Mouse (Mus musculus) embryonic facial prominence, embryonic 12.5 days (tissue): Measurements from ENCODE around the gene Slc12a6. TPM values are rescaled to one million over a fixed set of nuclear protein-coding genes. Genes with fewer than 3 reads are reported as not detected.

Experiments
- ATAC-seq: fragments of 200-750 bp; cut with Nextera tagmentation; 2 replicates; pipeline ENCODE4 v1.8.0; 2017; ENCODE audit not compliant: insufficient number of reproducible peaks, insufficient read depth, low FRiP score, low TSS enrichment
- H3K27ac ChIP-seq: fragments of 300-500 bp; sonication (generic); 2 replicates; pipeline ENCODE4 v1.5.1; 2016; ENCODE audit warnings: mild to moderate bottlenecking
- H3K27me3 ChIP-seq: fragments of 300-500 bp; sonication (generic); 2 replicates; pipeline ENCODE4 v1.6.1; 2016; ENCODE audit warnings: mild to moderate bottlenecking, moderate library complexity
- H3K36me3 ChIP-seq: fragments of 300-500 bp; sonication (generic); 2 replicates; pipeline ENCODE4 v1.6.1; 2016; ENCODE audit warnings: mild to moderate bottlenecking
- H3K4me1 ChIP-seq: fragments of 300-500 bp; sonication (generic); 2 replicates; pipeline ENCODE4 v1.6.1; 2016
- H3K4me2 ChIP-seq: fragments of 300-500 bp; sonication (generic); replicated peaks from 2 replicates; pipeline ENCODE4 v1.6.1; 2016; ENCODE audit warnings: mild to moderate bottlenecking, moderate library complexity
- H3K4me3 ChIP-seq: fragments of 300-500 bp; sonication (generic); 2 replicates; pipeline ENCODE4 v1.5.1; 2016; ENCODE audit warnings: mild to moderate bottlenecking
- H3K9ac ChIP-seq: fragments of 300-500 bp; sonication (generic); 2 replicates; pipeline ENCODE4 v1.6.1; 2016; ENCODE audit warnings: mild to moderate bottlenecking, moderate library complexity
- H3K9me3 ChIP-seq: fragments of 300-500 bp; sonication (generic); 2 replicates; pipeline ENCODE4 v1.6.1; 2016; ENCODE audit warnings: mild to moderate bottlenecking, moderate library complexity
- WGBS: fragments of 180-500 bp; shearing (Covaris S2); methylation state at CpG from one replicate; pipeline ENCODE4 v1.1.7; 2016; 5-methylcytosine and 5-hydroxymethylcytosine counted together
- polyA plus RNA-seq: library from polyadenylated mRNA; unstranded; fragments of >200 nt; fragmentation: Nextera tagmentation; extraction: Ambion mirVana; gene quantifications from 2 replicates; pipeline ENCODE4 v1.2.1, GENCODE M21; 2016

The Slc12a6 gene
- polyA plus RNA-seq, 1 experiment from 2014 or later: 14.3 TPM

- Histone ChIP-seq H3K4me1 (peaks cover 7% of the 10 kb centered on the region), H3K36me3 (peaks cover 5% of the 10 kb centered on the region), H3K4me3 (no peak overlapping the region), H3K27me3 (no peaks in the 10 kb centered on the region), H3K27ac (no peak overlapping the region), H3K4me2 (no peak overlapping the region), H3K9ac (no peak overlapping the region), H3K9me3 (no peaks in the 10 kb centered on the region)
- no peak for ATAC-seq
- WGBS: 71% methylated on average over 14 of the region's 14 CpGs
These were observed 23.8 kb upstream of the Slc12a6 start for GRCm38 (mm10) chr2:112241787-112242186.

GRCm38 (mm10) chr2:112245307-112245706 is 20.3 kb upstream of the Slc12a6 start:
- Histone ChIP-seq H3K9me3 (no peaks in the 10 kb centered on the region), H3K4me3 (no peak overlapping the region), H3K36me3 (peaks cover 5% of the 10 kb centered on the region), H3K4me1 (peaks cover 7% of the 10 kb centered on the region; the same call in 1 of the 2 replicates), H3K4me2 (no peak overlapping the region), H3K9ac (no peak overlapping the region), H3K27me3 (no peaks in the 10 kb centered on the region), H3K27ac (no peak overlapping the region)
- no peak for ATAC-seq
- WGBS: 71% methylated on average over 5 of the region's 5 CpGs

GRCm38 (mm10) chr2:112246193-112246592 is 19.4 kb upstream of the Slc12a6 start:
- Histone ChIP-seq H3K4me3 (no peak overlapping the region), H3K4me2 (no peak overlapping the region), H3K27me3 (no peaks in the 10 kb centered on the region), H3K9me3 (no peaks in the 10 kb centered on the region), H3K9ac (no peak overlapping the region), H3K4me1 (no peaks in the 10 kb centered on the region), H3K36me3 (peaks cover 5% of the 10 kb centered on the region), H3K27ac (no peak overlapping the region)
- WGBS: 87% methylated on average over 6 of the region's 6 CpGs
- ATAC-seq: no peak

- Histone ChIP-seq H3K36me3 (peaks cover 5% of the 10 kb centered on the region), H3K4me3 (no peak overlapping the region), H3K27ac (no peak overlapping the region), H3K4me2 (no peak overlapping the region), H3K9ac (no peak overlapping the region), H3K4me1 (no peaks in the 10 kb centered on the region), H3K27me3 (no peaks in the 10 kb centered on the region), H3K9me3 (no peaks in the 10 kb centered on the region)
- no peak for ATAC-seq
- 87% methylated on average over 10 of the region's 10 CpGs for WGBS
These were observed 18.3 kb upstream of the Slc12a6 start for GRCm38 (mm10) chr2:112247323-112247722.

- Histone ChIP-seq H3K27me3 (no peaks in the 10 kb centered on the region), H3K36me3 (no peaks in the 10 kb centered on the region), H3K4me3 (no peak overlapping the region), H3K4me2 (no peak overlapping the region), H3K9me3 (no peaks in the 10 kb centered on the region), H3K27ac (no peak overlapping the region), H3K4me1 (no peaks in the 10 kb centered on the region), H3K9ac (no peak overlapping the region)
- ATAC-seq: no peak
- WGBS: 85% methylated on average over 10 of the region's 10 CpGs
These were observed 15.7 kb upstream of the Slc12a6 start for GRCm38 (mm10) chr2:112249780-112250453.

- 68% methylated on average over 7 of the region's 7 CpGs for WGBS
- no peaks in the 10 kb centered on the region for H3K36me3 ChIP-seq
- H3K27ac ChIP-seq: no peak overlapping the region
- no peak for ATAC-seq
- H3K9me3 ChIP-seq: no peaks in the 10 kb centered on the region
- no peak overlapping the region for H3K4me2 ChIP-seq
- no peaks in the 10 kb centered on the region for H3K27me3 ChIP-seq
- no peaks in the 10 kb centered on the region for H3K4me1 ChIP-seq
- no peak overlapping the region for H3K9ac ChIP-seq
- no peak overlapping the region for H3K4me3 ChIP-seq
These were observed 10.7 kb upstream of the Slc12a6 start for GRCm38 (mm10) chr2:112254675-112255515.

GRCm38 (mm10) chr2:112259241-112259962 is 6.2 kb upstream of the Slc12a6 start, which contains the start of gene Nutm1:
Gene Nutm1, minus strand, starts transcription at chr2:112259291.
- H3K36me3 ChIP-seq: no peaks in the 10 kb centered on the region
- H3K4me3 ChIP-seq: no peak within 1 kb of the TSS
- no peaks in the 10 kb centered on the region for H3K9me3 ChIP-seq
- H3K4me2 ChIP-seq: no peak within 1 kb of the TSS
- no peak for ATAC-seq
- H3K9ac ChIP-seq: no peak within 1 kb of the TSS
- H3K27ac ChIP-seq: no peak within 1 kb of the TSS
- WGBS: 66% methylated on average over 10 of the region's 10 CpGs
- H3K27me3 ChIP-seq: no peaks in the 10 kb centered on the region
- H3K4me1 ChIP-seq: peaks cover 10% of the 10 kb centered on the region

GRCm38 (mm10) chr2:112261748-112262653 is 3.6 kb upstream of the Slc12a6 start, which contains the start of gene Nop10:
Gene Nop10, plus strand, starts transcription at chr2:112261926.
- no peaks in the 10 kb centered on the region for H3K36me3 ChIP-seq
- no peaks in the 10 kb centered on the region for H3K9me3 ChIP-seq
- H3K4me1 ChIP-seq: peaks cover 18% of the 10 kb centered on the region
- ATAC-seq: peak; percentile 44; the same call in 1 of the 2 replicates
- no peaks in the 10 kb centered on the region for H3K27me3 ChIP-seq
- WGBS: under 1% methylated on average over 36 of the region's 36 CpGs
- H3K27ac ChIP-seq: no peak within 1 kb of the TSS
- H3K4me3 ChIP-seq: peak within 1 kb of the TSS; percentile 60
- peak within 1 kb of the TSS; percentile 59 for H3K9ac ChIP-seq
- H3K4me2 ChIP-seq: peak within 1 kb of the TSS; percentile 64

- 37% methylated on average over 4 of the region's 4 CpGs for WGBS
- H3K4me2 ChIP-seq: peak overlapping the region; percentile 64
- peak overlapping the region; percentile 60 for H3K4me3 ChIP-seq
- H3K4me1 ChIP-seq: peaks cover 20% of the 10 kb centered on the region
- H3K27ac ChIP-seq: no peak overlapping the region
- H3K9ac ChIP-seq: 0 out of 2 replicates have a peak overlapping the region, but pooled peaks have one; percentile 59
- no peaks in the 10 kb centered on the region for H3K27me3 ChIP-seq
- no peak for ATAC-seq
- H3K36me3 ChIP-seq: no peaks in the 10 kb centered on the region
- H3K9me3 ChIP-seq: no peaks in the 10 kb centered on the region
These were observed 2.8 kb upstream of the Slc12a6 start for GRCm38 (mm10) chr2:112262779-112263295.

- no peak overlapping the region for H3K4me2 ChIP-seq
- WGBS: 78% methylated on average over 4 of the region's 4 CpGs
These were observed 1.3 kb upstream of the Slc12a6 start for GRCm38 (mm10) chr2:112264364-112264763.

More at GRCm38 (mm10) chr2:112264364-112264763, 1.3 kb upstream of the Slc12a6 start:
- H3K4me3 ChIP-seq: no peak overlapping the region
- no peaks in the 10 kb centered on the region for H3K9me3 ChIP-seq
- H3K9ac ChIP-seq: no peak overlapping the region
- H3K4me1 ChIP-seq: peaks cover 20% of the 10 kb centered on the region
- no peaks in the 10 kb centered on the region for H3K36me3 ChIP-seq
- ATAC-seq: no peak
- no peaks in the 10 kb centered on the region for H3K27me3 ChIP-seq
- no peak overlapping the region for H3K27ac ChIP-seq
